Mouse (Mus musculus): ENCODE results near the gene Neto2. TPM values are rescaled to one million over a fixed set of nuclear protein-coding genes. Genes with fewer than 3 reads are reported as not detected.
A peak's percentile ranks its signal among the peaks of the same experiment; 100 is the strongest.

Neto2 gene
- total RNA-seq (2021) (1 to 10 TPM; 3.0 to 6.5 TPM), polyA plus RNA-seq (2012; rRNA removed) (0.16 and 0.49 TPM in 2 replicates)
- long read RNA-seq, partial matches to known transcripts, result 1 of 4 reads
- long read RNA-seq, other reads (novel, unspliced or antisense), result 1 of 4 reads

DNA sequence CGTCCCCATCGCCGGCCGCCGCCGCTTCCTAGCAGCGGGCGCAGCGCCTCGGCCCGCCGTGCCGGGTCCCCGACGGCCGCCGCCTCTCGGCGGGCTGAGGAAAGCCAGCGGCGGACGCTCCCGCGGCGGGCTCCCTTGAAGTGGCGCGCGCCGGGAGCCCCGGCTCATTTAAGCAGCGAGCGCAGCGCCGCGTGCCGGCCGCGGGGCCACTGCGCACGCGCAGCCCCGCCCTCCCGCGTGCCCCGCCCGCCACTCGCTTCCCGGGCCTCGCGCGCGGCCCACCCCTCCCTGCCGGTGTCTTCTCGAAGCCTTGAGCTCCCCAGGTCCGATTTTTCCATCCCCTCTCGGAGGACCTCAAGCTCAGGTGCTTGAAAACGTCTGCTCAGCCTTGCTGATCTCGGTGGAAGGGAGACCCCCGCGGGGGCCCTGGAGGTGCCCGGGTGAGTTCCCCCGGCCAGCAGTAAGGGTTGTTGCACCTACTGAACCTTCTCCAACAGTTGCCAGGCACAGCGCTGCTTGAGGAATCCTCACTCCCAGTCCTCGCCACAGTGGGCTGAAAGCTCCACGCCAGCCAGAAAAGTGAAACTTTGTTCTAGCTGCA, at the start of gene Neto2:
Neto2 (minus strand) TSS at position 174 of the 601 bp plus-strand sequence.
- DNase-seq, result peak; percentile 88

DNA sequence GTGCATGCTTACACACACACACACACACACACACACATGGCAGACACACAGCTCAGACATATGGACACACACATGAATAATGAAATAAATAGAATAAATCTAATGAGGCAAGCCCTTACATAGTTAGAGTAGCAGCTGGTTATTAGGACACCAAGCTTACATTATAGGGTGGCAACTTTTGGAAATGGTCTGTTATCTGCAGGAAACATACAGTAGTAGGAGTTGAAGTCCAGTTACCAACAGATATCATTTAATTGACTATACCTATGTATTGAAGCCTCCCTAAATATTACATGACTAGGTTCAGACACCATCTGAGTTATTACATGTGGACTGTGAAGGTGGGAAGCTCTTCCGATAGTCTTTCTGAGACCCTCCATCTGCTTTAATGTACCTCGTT, 44.3 kb upstream of the Neto2 start:
- DNase-seq, result no peak

- DNase-seq, result no peak
Observed at GRCm38 (mm10) chr8:85730545-85730944, 29.8 kb upstream of the Neto2 start.

- peak; percentile 58 for DNase-seq
Observed at GRCm38 (mm10) chr8:85717271-85717670, 16.5 kb upstream of the Neto2 start.

GRCm38 (mm10) chr8:85716696-85717095, 16.0 kb upstream of the Neto2 start:
- DNase-seq, result peak; percentile 31

DNA sequence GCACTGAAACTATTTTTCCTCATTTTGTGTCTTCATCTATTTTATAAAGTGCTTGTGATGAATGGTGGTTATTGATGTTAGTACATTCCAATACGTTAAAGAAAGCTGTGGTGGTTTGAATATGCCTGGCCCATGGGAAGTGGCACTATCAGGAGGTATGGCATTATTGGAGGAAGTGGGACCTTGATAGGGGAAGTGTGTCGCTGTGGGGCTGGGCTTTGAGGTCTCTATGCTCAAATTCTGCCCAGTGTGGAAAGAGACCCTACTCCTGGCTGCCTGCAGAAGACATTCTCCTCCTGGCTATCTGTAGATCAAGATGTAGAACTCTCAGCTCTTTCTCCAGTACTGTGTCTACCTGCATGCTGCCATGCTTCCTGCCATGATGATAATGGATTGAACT, 6.3 kb upstream of the Neto2 start:
- DNase-seq, result no peak

- DNase-seq, result peak; percentile 74
Observed at GRCm38 (mm10) chr8:85700101-85700750, 498 bp downstream of the Neto2 start.

DNA sequence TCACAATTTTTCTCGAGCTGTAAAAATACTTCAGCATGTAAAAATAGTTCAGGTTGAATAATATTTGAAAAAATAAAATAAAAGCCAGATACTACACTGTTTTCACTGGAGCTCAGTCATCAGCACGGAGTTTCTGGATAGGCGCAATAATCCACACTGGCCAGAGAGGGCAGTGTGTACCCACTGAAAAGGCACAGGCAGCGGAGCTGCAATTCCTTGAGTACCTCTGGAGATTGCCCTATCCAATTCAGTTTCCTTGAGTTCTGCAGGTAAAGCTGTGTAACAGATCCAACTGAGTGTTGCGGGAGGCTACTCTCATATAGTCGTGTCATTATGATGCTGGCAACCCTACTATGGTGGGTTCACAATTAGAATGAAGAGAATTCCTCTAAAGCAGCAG, 1.7 kb downstream of the Neto2 start:
- DNase-seq, result peak; percentile 79

GRCm38 (mm10) chr8:85665146-85665545, 35.6 kb downstream of the Neto2 start:
- peak; percentile 20 for DNase-seq

DNA sequence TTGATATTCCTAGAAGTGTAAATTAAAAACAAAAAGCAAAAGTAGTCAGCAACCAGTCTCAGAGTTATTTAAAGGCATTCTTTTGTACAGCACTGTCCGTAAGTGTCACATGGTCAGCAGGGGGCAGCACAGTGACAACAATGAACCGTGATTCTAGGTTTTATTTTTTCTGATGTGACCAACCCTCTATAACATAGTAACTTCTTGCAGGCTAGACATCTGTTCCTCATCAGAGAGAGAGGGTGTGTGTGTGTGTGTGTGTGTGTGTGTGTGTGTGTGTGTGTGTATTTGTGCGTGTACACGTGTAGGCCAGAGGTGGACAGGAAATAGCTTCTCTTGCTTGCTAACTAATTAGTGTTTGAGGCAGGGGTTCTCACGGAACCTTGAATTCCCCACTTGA, 38.7 kb downstream of the Neto2 start:
- peak; percentile 32 for DNase-seq

GRCm38 (mm10) chr8:85651201-85651600, 49.5 kb downstream of the Neto2 start:
- no peak for DNase-seq

- DNase-seq, result no peak
Observed at GRCm38 (mm10) chr8:85648553-85648952, 52.2 kb downstream of the Neto2 start.

GRCm38 (mm10) chr8:85644921-85645665, 55.6 kb downstream of the Neto2 start:
- no peak for DNase-seq

DNA sequence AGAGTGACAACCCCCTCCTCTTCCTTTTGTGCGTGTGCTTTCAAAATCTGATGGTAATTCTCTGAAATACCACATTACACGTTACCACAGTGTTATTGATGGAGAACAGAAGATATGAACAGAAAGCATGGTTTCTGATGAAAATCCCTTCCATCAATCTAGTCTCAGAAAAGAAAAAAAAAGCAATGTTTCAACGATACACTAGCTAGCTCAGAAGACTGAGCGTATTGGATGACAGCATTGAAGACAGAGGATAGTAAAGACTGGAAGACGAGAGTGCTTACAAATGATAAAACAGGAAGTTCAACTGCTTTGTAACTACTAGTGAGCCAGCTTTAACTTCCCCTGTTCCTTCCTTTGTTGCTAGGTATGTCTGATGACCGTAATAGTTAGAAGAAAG, 76.3 kb downstream of the Neto2 start:
- DNase-seq, result no peak

GRCm38 (mm10) chr8:85623246-85623645, 77.5 kb downstream of the Neto2 start:
- no peak for DNase-seq

DNA sequence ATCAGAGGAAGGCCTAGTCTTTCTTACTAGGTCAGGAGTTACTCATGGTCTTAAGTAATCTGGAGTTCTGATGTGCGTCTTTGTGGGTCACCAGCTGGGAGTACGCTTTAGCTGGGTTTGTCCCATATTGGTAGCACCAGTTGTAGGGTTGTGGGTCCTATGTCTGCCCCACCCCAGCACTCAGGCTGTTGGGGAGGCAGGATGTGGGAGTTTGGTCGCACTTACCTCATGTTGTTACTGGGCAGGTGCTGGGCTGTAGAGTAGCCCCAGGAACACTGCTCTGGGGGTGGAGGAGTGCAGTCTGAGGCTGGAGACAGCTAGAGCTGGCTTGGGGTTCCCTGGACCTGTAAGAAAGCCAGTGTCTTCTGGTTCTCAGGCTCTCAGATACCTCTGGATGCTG, 81.9 kb downstream of the Neto2 start:
- no peak for DNase-seq

GRCm38 (mm10) chr8:85617125-85617524, 83.6 kb downstream of the Neto2 start:
- peak; percentile 10 for DNase-seq

DNA sequence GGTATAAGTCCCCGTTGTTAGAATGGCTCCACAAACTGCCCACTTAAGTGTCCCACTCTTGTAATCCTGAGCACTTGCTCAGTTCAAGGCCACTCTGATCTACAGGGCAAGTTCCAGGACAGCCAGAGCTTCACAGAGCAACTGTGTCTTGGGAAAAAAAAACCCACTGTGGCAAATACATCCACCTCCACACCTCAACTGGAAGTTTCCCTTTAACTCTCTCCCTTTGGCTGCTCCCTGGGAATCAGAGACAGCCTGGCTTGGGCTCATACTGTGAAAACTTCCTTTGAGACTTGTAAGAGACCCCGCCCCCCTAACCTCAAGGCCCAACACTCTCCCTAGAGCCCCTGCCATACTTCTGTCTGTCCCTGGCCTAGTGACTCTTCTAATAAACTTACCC, 91.9 kb downstream of the Neto2 start:
- DNase-seq, result no peak

DNA sequence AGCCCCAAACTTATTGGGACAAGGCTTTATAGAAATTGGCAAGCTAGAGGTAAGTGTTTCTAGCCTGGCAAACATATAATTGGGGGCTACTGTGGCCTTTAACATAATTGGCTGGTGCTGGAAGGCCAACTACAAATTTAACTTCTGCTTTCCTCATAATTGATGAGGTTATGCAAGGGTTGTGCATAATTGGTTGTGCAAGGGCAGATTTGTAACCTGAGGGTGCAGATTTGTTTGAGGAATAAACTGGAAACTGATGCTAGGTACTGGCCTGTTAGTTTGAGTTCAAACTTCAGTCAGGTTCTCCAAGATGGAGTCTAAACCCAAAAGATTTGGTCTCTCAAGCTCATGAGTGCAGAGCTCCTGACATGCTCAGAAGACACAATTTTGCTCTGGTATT, 92.9 kb downstream of the Neto2 start:
- no peak for DNase-seq

- DNase-seq, result no peak
Observed at GRCm38 (mm10) chr8:85606974-85607373, 93.8 kb downstream of the Neto2 start.

GRCm38 (mm10) chr8:85606561-85606960, 94.2 kb downstream of the Neto2 start:
- no peak for DNase-seq

GRCm38 (mm10) chr8:85604201-85604600, 96.5 kb downstream of the Neto2 start:
- peak; percentile 28 for DNase-seq

Data from adrenal gland, adult 2 months (tissue).